Mouse (Mus musculus) urinary bladder, postnatal 4 days (tissue): ENCODE results near the gene Slc46a3.
A peak's percentile ranks its signal among the peaks of the same experiment; 100 is the strongest.

Experiments
- DNase-seq, 2 experiments: peaks; one replicate each; pipeline ENCODE4 v3.0.0; 2021 to 2022; ENCODE audit warnings: low spot score in 2 of 2

Slc46a3 gene

GRCm38 (mm10) chr5:147895436-147896198 is 1.0 kb upstream of the Slc46a3 start:
- no peak for DNase-seq

- no peak for DNase-seq
Measured at GRCm38 (mm10) chr5:147893766-147894454, 705 bp downstream of the Slc46a3 start.

GRCm38 (mm10) chr5:147893143-147893542 is 1.5 kb downstream of the Slc46a3 start:
- no peak for DNase-seq

GRCm38 (mm10) chr5:147892735-147893134 is 1.9 kb downstream of the Slc46a3 start:
- no peak for DNase-seq

GRCm38 (mm10) chr5:147888313-147889297 is 6.0 kb downstream of the Slc46a3 start:
- no peak for DNase-seq

- no peak for DNase-seq
Measured at GRCm38 (mm10) chr5:147883581-147883980, 11.0 kb downstream of the Slc46a3 start.

- DNase-seq, result no peak
Measured at GRCm38 (mm10) chr5:147879971-147880682, 14.5 kb downstream of the Slc46a3 start.

- DNase-seq, result no peak
Measured at GRCm38 (mm10) chr5:147877520-147877919, 17.1 kb downstream of the Slc46a3 start.

- no peak for DNase-seq
Measured at GRCm38 (mm10) chr5:147875210-147875609, 19.4 kb downstream of the Slc46a3 start.

GRCm38 (mm10) chr5:147874491-147875065 is 20.0 kb downstream of the Slc46a3 start:
- no peak for DNase-seq

GRCm38 (mm10) chr5:147871091-147871820 is 23.4 kb downstream of the Slc46a3 start:
- DNase-seq, result no peak

GRCm38 (mm10) chr5:147870296-147870695 is 24.3 kb downstream of the Slc46a3 start:
- DNase-seq, result no peak

GRCm38 (mm10) chr5:147869568-147869967 is 25.0 kb downstream of the Slc46a3 start:
- no peak for DNase-seq

- no peak for DNase-seq
Measured at GRCm38 (mm10) chr5:147868674-147869073, 25.9 kb downstream of the Slc46a3 start.

- DNase-seq, result peak; percentile 89 to 92
Measured at GRCm38 (mm10) chr5:147860449-147861261, 34.0 kb downstream of the Slc46a3 start, which contains the start of gene Pomp. Gene Pomp (plus strand): TSS chr5:147860461.

GRCm38 (mm10) chr5:147860076-147860448 is 34.6 kb downstream of the Slc46a3 start:
- no peak for DNase-seq

GRCm38 (mm10) chr5:147850194-147850593 is 44.4 kb downstream of the Slc46a3 start:
- DNase-seq, result no peak

GRCm38 (mm10) chr5:147848164-147848863 is 46.3 kb downstream of the Slc46a3 start:
- peak; percentile 42 to 76 for DNase-seq

GRCm38 (mm10) chr5:147847361-147847760 is 47.3 kb downstream of the Slc46a3 start:
- DNase-seq, result no peak
